Mouse (Mus musculus) forelimb bud, embryonic 11.5 days (tissue): Measurements from ENCODE around the gene Rsph6a.

Experiments used
- DNase-seq: peaks from one replicate; pipeline ENCODE4 v3.0.0-alpha.2; 2012; ENCODE audit warnings: low read depth, low spot score

Rsph6a gene

GRCm38 (mm10) chr7:19098811-19099210, 44.3 kb downstream of the Rsph6a start:
- DNase-seq: no peak

DNA sequence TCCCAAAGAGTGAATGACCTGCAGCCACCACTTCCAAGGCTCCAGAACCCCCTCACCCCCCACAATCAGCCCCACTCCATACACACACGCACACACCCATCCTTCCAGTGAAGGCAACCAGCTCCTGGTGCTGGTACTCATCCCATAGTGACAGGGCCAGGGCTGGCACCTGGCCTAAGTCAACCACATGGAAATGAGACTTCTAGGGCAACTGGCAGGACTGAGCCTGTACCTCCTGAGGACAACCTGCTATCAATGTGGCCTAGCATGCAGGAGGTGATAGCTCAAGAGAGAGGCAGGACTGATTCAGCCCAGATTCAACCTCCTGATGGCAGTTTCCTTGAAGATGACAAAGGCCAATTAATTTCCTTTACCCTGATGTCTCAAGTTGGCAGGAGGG, 45.8 kb downstream of the Rsph6a start:
- DNase-seq: no peak

GRCm38 (mm10) chr7:19103741-19104140, 49.3 kb downstream of the Rsph6a start:
- no peak for DNase-seq

- no peak for DNase-seq
Observed at GRCm38 (mm10) chr7:19104486-19104885, 50.0 kb downstream of the Rsph6a start.

- no peak for DNase-seq
Observed at GRCm38 (mm10) chr7:19107436-19107835, 52.9 kb downstream of the Rsph6a start.

DNA sequence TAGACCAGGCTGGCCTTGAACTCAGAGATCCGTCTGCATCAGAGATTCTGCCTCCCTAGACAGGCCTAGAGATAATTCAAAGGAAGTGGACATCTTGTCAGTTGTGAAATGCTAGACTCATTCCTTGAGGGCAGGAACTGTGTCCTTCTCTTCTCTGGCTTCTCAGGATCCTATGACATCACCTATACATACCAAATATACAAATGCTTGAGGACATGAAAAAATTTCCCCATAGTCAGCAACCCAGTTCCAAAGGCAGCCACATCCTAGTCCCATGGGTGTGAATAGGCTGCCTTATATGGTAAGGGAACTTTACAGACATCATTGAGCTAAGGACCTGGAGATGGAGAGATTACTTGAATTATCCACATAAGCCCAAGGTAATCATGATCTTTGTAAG, 55.1 kb downstream of the Rsph6a start:
- no peak for DNase-seq

GRCm38 (mm10) chr7:19118028-19118771, 63.7 kb downstream of the Rsph6a start, which contains the start of gene Gm4969:
Gene Gm4969 (minus strand): TSS chr7:19118368.
- DNase-seq: peak; percentile 56

DNA sequence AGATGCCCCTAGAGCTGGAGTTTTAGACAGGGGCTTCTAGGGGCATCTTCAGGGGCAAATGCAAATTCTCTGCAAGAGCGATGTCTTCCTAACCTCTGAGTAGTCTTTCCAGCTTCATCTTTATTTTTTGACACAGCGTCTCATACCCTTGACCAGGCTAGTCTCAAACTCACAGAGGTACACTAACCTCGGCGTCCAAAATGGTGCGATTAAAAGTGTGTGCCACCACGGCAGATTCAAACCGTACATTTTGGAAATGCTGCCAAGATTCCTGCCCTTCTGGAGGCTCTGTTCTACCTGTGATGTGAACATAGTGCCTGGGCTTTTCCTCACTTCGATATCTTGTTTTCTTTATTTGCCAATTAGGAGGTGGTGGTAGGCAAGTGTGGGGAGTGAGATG, 64.6 kb downstream of the Rsph6a start:
- DNase-seq: no peak

GRCm38 (mm10) chr7:19119631-19120429, 65.3 kb downstream of the Rsph6a start, which contains the start of gene Fbxo46:
Gene Fbxo46 (plus strand): TSS chr7:19119859.
- peak; percentile 97 for DNase-seq

DNA sequence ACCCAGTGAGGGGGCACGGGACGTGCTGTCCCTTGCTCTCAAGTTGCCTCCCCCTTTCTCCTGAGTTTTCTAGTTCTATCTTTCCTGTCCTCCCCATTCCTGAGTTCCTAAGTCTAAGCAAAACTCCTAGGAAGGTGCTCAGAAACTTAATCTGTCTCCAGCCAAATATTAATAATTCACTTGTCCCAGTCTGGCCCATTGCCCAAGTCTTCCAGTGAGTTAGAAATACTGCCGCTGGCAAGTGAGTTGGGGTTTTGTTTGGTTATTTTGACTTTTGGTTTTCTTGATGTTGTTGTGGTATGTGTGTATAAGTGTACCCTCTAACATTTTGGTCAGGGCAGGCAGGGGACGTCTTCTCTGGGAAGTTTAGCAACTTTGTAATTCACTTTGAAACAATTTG, 67.2 kb downstream of the Rsph6a start:
- DNase-seq: no peak
